Mouse (Mus musculus): ENCODE results near the gene Henmt1.

GRCm38 (mm10) chr3:108939573-108939972 is at the start of gene Henmt1:
- no peak for TF ChIP-seq CTCF (IDR thresholded peaks at IDR 0.05; ENCODE audit: borderline replicate concordance, insufficient read depth, low read depth, low read length)
- TF ChIP-seq POLR2A (IDR thresholded peaks at IDR 0.05; ENCODE audit: borderline replicate concordance, insufficient read depth, low read length), result no peak
